Mouse (Mus musculus) adrenal gland, postnatal 10 days (tissue): ENCODE measurements around the gene Hamp. TPM values are rescaled to one million over a fixed set of nuclear protein-coding genes. Genes with fewer than 3 reads are reported as not detected.
"Not testable (repeated sequence)": the region's sequence is repeated elsewhere in the genome, so short reads cannot be mapped to it uniquely, and the experiment has no call there.

Experiments used
- DNase-seq: peaks from one replicate; pipeline ENCODE4 v3.0.0; 2021; ENCODE audit warnings: mixed read lengths
- total RNA-seq, 2 experiments: library from RNA; stranded (reverse); gene quantifications; 2 replicates each; pipeline ENCODE4 v1.2.3; 2021

Gene Hamp
- total RNA-seq, 2 experiments from 2014 or later: 0.88 to 1.3 TPM

DNA sequence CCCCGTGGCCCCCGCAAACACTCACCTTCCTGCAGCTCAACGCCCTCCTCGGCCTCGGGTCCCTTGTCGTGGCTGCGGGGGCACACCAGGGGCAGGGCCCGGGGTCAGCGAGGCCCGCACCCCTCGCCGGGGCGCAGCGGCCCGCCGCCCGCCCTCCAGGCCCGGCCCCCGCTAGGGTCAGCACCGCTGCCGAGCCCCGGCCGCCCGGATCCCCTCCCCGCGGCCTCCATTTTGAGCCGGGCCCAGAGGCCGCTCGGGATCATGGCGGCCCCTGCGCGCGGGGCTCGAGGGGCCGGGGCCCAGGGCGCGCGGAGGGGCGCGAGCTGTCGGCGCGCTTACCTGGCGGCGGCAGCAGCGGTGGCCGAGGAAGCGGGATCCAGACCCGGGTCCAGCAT is 12.5 kb upstream of the Hamp start:
- DNase-seq: peak; percentile 60

DNA sequence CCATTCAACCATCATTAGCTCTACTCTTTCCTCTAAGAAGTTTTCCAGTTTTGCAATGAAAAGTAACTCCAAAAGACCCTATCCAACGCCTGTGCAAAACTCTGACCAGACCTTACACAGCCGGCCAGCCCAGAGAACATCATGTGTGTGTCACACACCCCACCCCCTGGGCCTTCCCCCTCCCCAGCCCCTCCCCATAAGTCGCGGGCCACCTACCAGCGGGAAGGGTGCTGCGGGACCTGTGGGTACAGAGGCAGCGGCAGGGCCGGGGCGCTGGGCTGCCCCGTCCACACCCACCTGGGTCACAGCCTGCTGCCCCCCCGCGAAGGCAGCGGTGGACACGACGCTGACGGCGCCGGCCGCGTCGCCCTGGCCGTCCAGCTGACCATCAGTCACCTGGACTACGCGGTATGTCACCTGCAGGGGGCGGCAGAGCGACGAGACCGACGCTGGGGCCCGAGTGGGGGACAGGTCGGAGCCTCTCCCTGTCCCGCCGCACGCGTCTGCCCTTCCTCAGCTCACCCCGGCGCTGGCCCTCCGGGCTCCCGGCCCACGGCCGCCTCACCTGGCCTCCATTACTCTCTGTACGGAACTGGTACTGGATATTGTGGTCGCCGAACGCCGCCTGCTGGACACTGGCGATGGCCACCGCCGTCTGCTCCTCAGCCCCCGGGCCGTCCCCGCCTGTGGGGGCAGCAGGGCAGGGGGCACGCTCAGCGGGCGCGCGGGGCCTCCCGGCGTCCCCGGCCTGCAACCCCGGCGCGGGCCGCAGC is 11.9 kb upstream of the Hamp start:
- peak; percentile 95 for DNase-seq

- DNase-seq: no peak
Observed at GRCm38 (mm10) chr7:30954971-30955520, 11.2 kb upstream of the Hamp start.

GRCm38 (mm10) chr7:30954036-30954435 is 10.2 kb upstream of the Hamp start:
- DNase-seq: peak; percentile 82

DNA sequence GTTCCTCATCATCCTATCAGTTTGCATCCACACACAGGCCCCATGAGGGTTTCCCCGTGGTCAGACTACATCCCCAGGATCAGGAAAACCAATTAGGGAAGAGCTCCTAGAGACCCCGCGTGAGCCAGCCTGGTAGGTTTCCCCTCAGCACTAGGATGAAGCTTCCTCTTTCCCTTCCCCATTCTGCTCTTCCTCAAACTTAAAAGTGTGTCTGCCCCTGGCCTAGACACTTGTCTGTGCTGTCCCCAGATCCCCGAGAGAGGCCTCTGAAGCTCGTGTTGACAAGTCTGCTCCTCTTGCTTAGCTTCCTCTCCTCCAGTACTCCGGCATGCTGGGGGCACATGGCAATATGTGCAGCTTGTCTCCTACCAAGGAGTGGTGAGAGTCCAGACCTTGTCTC is 9.6 kb upstream of the Hamp start:
- no peak for DNase-seq

- DNase-seq: peak; percentile 9
Observed at GRCm38 (mm10) chr7:30952441-30953265, 8.8 kb upstream of the Hamp start.

DNA sequence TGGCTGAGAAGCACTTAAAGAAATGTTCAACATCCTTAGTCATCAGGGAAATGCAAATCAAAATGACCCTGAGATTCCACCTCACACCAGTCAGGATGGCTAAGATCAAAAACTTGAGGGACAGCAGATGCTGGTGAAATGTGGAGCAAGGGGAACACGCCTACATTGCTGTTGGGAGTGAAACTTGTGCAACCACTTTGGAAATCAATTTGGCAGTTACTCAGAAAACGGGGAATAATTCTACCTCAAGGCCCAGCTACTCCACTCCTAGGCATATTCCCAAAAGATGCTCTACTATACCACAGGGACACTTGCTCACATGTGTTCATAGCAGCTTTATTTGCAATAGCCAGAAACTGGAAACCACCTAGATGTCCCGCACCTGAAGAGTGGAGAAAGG is 6.1 kb upstream of the Hamp start:
- DNase-seq: peak; percentile 41

DNA sequence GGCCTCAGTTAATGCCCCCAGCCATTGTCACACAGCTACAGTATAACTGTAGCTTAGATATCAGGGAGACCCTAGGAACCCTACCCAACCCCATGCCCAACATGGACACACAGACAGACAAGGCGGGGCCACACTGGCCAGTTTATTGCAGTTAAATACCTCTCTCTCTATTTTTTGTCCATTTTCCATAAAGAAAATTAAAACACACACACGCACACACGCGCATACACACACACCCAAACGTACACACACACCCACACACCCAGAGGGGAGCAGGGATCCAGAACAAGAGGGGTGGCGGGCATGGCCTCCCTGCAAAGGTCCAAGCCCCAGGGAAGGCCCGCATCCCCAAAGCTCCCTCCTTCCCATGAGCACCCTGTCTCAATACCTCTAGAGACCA is 2.0 kb upstream of the Hamp start:
- DNase-seq: no peak

DNA sequence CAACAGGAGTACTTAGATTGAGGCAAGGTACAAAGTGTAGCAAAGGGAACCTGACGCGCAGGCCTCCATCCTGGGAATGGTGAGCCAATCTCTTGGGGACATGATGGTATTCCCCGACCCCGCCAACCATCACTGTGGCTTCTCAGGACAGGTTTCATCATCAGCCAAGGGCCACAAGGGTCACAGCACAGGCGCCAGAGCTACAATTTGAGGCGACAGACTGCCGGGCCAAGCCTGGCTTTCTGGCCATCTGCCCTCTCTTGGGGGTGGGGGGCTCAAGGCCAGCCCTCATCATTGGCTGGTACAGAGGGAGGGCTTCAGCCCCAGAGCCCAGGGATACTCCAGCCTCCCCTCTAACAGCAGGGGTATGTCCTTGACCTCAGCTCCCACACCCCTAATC is 1.6 kb upstream of the Hamp start:
- not testable (repeated sequence) for DNase-seq

- not testable (repeated sequence) for DNase-seq
Observed at GRCm38 (mm10) chr7:30944706-30945105, 874 bp upstream of the Hamp start.

DNA sequence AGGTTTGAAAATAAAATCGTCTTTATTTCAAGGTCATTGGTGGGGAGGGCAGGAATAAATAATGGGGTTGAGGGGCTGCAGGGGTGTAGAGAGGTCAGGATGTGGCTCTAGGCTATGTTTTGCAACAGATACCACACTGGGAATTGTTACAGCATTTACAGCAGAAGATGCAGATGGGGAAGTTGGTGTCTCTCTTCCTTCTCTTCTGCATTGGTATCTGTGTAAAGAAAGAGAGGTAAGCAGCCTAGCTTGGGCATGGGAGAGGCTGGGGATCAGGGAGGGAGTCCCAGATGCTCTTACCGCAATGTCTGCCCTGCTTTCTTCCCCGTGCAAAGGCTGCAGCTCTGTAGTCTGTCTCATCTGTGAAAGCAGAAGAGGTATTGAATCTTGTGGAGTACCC is 1.5 kb downstream of the Hamp start:
- DNase-seq: not testable (repeated sequence)

DNA sequence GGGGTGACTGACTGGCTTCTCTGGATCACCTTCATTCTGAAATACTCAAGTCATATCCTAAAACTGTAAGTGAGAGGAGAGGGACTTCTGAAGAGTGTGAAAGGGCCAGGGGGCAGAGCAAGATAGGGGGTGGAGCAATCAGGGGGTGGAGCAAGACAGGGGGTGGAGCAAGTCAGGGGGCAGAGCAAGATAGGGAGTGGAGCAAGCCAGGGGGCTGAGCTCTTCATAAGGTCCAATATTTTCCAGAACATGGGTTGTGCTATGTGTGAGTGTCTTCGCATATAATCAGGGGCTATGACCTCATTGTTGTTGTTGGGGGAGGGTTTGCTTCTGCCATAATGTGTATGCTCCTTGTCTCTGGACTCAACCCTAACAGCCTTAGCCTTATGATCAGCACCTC is 3.8 kb downstream of the Hamp start:
- DNase-seq: not testable (repeated sequence)

- not testable (repeated sequence) for DNase-seq
Observed at GRCm38 (mm10) chr7:30935422-30936099, 8.3 kb downstream of the Hamp start.

GRCm38 (mm10) chr7:30924581-30924980 is 19.3 kb downstream of the Hamp start, which contains the start of gene Hamp2:
TSS of gene Hamp2 (minus strand) at chr7:30924681.
- DNase-seq: not testable (repeated sequence)

GRCm38 (mm10) chr7:30924071-30924470 is 19.8 kb downstream of the Hamp start:
- DNase-seq: no peak

DNA sequence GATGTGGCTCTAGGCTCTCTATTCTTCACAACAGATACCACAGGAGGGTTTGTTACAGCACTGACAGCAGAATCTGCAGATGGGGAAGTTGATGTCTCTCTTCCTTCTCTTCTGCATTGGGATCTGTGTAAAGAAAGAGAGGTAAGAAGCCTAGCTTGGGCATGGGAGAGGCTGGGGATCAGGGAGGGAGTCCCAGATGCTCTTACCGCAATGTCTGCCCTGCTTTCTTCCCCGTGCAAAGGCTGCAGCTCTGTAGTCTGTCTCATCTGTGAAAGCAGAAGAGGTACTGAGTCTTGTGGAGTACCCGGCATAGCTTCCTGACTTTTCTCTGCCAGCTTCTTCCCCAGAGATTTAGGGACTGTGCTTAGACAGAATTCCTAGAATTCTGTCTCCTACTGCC is 21.3 kb downstream of the Hamp start:
- DNase-seq: not testable (repeated sequence)

DNA sequence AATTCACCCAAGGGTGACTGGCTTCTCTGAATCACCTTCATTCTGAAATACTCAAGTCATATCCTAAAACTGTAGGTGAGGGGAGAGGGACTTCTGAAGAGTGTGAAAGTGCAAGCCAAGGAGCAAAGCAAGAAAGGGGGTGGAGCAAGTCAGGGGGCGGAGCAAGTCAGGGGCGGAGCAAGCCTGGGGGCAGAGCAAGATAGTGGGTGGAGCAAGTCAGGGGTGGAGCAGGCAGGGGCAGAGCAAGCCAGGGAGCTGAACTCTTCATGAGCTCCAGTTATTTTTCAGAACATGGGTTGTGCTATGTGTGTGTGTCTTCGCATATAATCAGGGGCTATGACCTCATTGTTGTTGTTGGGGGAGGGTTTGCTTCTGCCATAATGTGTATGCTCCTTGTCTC is 23.6 kb downstream of the Hamp start:
- no peak for DNase-seq

- DNase-seq: no peak
Observed at GRCm38 (mm10) chr7:30917219-30917618, 26.6 kb downstream of the Hamp start.

DNA sequence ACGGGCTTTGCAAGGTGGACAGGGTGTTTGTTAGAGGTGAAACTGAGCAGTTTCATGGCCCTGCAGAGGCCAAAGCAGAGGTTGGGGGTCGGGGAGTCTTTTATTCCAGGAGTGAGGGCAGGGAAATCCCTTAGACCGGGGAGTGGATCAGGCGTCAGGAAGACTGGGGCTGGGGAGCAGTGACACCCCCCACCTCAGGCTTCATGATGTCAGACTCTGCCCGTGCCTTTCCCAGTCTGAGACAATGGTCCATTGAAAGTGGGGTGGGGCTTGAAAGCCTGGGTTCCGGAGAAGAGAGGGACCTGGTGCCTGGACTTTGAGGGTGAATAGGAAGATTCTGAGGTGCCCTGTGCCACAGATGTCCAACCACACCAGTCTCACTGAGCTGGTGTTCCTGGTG is 27.1 kb downstream of the Hamp start:
- no peak for DNase-seq

DNA sequence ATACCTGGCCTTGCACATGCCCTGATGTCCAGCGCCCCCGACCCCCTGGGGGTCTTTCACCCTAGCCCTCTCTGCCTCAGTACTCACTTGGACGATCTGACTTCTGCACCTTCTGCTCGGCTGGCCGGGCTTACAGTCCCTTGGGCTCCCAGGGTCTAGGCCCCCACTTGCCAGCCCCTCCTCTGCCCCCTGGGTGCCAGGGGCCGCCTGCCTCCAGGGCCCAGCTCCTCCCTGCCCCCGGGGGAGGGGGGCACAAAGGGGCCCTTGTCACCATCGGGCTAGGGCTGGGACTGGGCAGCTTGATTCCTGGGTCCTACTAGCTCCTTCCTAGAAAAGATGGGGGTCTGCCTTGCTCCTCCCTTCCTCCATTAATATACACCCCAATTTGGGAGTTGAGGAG is 29.1 kb downstream of the Hamp start, which contains the start of gene Mag:
Gene Mag (minus strand): TSS at position 142 of the 400 bp plus-strand sequence.
- no peak for DNase-seq

DNA sequence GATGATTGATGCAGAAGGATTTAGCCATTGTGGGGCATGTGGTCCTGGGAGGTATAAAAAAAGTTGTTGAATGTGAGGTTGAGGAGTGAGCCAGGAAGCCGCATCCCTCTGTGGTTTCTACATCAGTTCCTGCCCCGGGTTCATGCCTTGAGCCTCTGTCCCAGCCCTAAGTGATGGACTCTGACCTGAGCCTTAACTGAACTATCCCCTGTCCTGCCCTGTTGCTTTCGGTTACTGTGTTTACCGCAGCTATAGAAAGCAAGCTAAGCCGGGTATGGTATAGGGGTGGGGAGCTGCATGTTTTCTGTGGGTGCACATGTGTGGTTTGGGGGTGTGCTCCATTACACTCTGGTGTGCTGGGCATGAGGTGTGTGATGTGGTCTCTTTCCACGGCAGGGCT is 34.1 kb downstream of the Hamp start:
- DNase-seq: no peak

GRCm38 (mm10) chr7:30908992-30909431 is 34.8 kb downstream of the Hamp start:
- DNase-seq: no peak
